Mouse (Mus musculus): ENCODE results near the gene Nat8f2. TPM values are rescaled to one million over a fixed set of nuclear protein-coding genes. Genes with fewer than 3 reads are reported as not detected.

Gene Nat8f2
- total and polyA plus RNA-seq, 3 experiments: 0.06 to 0.12 TPM; not detected in 1

- Histone ChIP-seq H3K27me3 (ENCODE audit: control insufficient read depth in 1 of 2, insufficient read depth in 2 of 2, low read length in 2 of 2) (no peaks in the 10 kb centered on the region; a peak in 1 of 4 replicates), H3K79me2 (ENCODE audit: control insufficient read depth, insufficient read depth, low read length, poor library complexity) (no peaks in the 10 kb centered on the region), H3K4me1 (ENCODE audit: control insufficient read depth in 1 of 2, insufficient read depth in 2 of 2, low read length in 2 of 2) (peaks cover 0 to 6% of the 10 kb centered on the region in 2 experiments; a peak in 3 of 4 replicates), H3K27ac (ENCODE audit: control insufficient read depth, low read depth, low read length) (no peak overlapping the region), H3K9me3 (replicated peaks; ENCODE audit: insufficient read depth, low read length) (no peaks in the 10 kb centered on the region), H3K9ac (ENCODE audit: control insufficient read depth, low read depth, low read length, poor library complexity, severe bottlenecking) (no peak overlapping the region), H3K4me3 (ENCODE audit: control insufficient read depth in 1 of 2, insufficient read depth in 1 of 2, low read depth in 2 of 2, low read length in 2 of 2) (no peak overlapping the region), H3K36me3 (ENCODE audit: control insufficient read depth in 1 of 2, insufficient read depth in 2 of 2, low read length in 2 of 2) (no peaks in the 10 kb centered on the region)
- DNase-seq (ENCODE audit: low read depth, low spot score): no peak
- TF ChIP-seq ZMIZ1 (IDR thresholded peaks at IDR 0.05; ENCODE audit: low read depth, low read length): no peak
- no peak for TF ChIP-seq ELF1 (IDR thresholded peaks at IDR 0.05; ENCODE audit: low read depth, low read length)
- no peak for TF ChIP-seq MAZ (IDR thresholded peaks at IDR 0.05; ENCODE audit: low read depth, low read length)
- no peak for TF ChIP-seq SIN3A (IDR thresholded peaks at IDR 0.05; ENCODE audit: low read length)
- no peak for TF ChIP-seq MYB (IDR thresholded peaks at IDR 0.05; ENCODE audit: low read depth, low read length)
- TF ChIP-seq CTCF (IDR thresholded peaks at IDR 0.05 in 2 of 3, conservative IDR thresholded peaks at IDR 0.05 in 1 of 3; ENCODE audit: control insufficient read depth in 1 of 3, insufficient read depth in 1 of 3, low read depth in 2 of 3, low read length in 3 of 3, poor library complexity in 1 of 3, severe bottlenecking in 1 of 3): no peak
- TF ChIP-seq JUND (IDR thresholded peaks at IDR 0.05; ENCODE audit: low read depth, low read length): no peak
- no peak for TF ChIP-seq EP300 (IDR thresholded peaks at IDR 0.05; ENCODE audit: low read depth in 1 of 2, low read length in 2 of 2)
- TF ChIP-seq POLR2AphosphoS2 (IDR thresholded peaks at IDR 0.05; ENCODE audit: low read length): no peak
- TF ChIP-seq ETS1 (IDR thresholded peaks at IDR 0.05; ENCODE audit: low read depth, low read length): no peak
Measured at GRCm38 (mm10) chr6:85825886-85826285, 43.1 kb downstream of the Nat8f2 start.

GRCm38 (mm10) chr6:85823382-85824090 is 45.4 kb downstream of the Nat8f2 start:
- H3K4me3 ChIP-seq (ENCODE audit: control insufficient read depth in 1 of 2, insufficient read depth in 1 of 2, low read depth in 2 of 2, low read length in 2 of 2): no peak overlapping the region
- H3K27me3 ChIP-seq (ENCODE audit: control insufficient read depth in 1 of 2, insufficient read depth in 2 of 2, low read length in 2 of 2): no peaks in the 10 kb centered on the region; a peak in 1 of 4 replicates
- TF ChIP-seq POLR2A (IDR thresholded peaks at IDR 0.05; ENCODE audit: control insufficient read depth in 1 of 2, insufficient read depth in 1 of 2, low read depth in 1 of 2, low read length in 2 of 2, poor library complexity in 1 of 2) (no peak), USF1 (IDR thresholded peaks at IDR 0.05; ENCODE audit: low read depth, low read length) (no peak)

GRCm38 (mm10) chr6:85822286-85822685 is 46.7 kb downstream of the Nat8f2 start:
- peaks cover 0 to 1% of the 10 kb centered on the region in 2 experiments; a peak in 1 of 4 replicates for H3K4me1 ChIP-seq (ENCODE audit: control insufficient read depth in 1 of 2, insufficient read depth in 2 of 2, low read length in 2 of 2)
- H3K9ac ChIP-seq (ENCODE audit: control insufficient read depth, low read depth, low read length, poor library complexity, severe bottlenecking): no peak overlapping the region
- no peak for DNase-seq (ENCODE audit: low read depth, low spot score)
- no peaks in the 10 kb centered on the region for H3K36me3 ChIP-seq (ENCODE audit: control insufficient read depth in 1 of 2, insufficient read depth in 2 of 2, low read length in 2 of 2)
- H3K4me3 ChIP-seq (ENCODE audit: control insufficient read depth in 1 of 2, insufficient read depth in 1 of 2, low read depth in 2 of 2, low read length in 2 of 2): no peak overlapping the region
- no peaks in the 10 kb centered on the region for H3K79me2 ChIP-seq (ENCODE audit: control insufficient read depth, insufficient read depth, low read length, poor library complexity)
- no peaks in the 10 kb centered on the region for H3K9me3 ChIP-seq (replicated peaks; ENCODE audit: insufficient read depth, low read length)
- H3K27me3 ChIP-seq (ENCODE audit: control insufficient read depth in 1 of 2, insufficient read depth in 2 of 2, low read length in 2 of 2): no peaks in the 10 kb centered on the region; a peak in 1 of 4 replicates
- no peak overlapping the region for H3K27ac ChIP-seq (ENCODE audit: control insufficient read depth, low read depth, low read length)
- no peak for TF ChIP-seq CTCF (IDR thresholded peaks at IDR 0.05 in 2 of 3, conservative IDR thresholded peaks at IDR 0.05 in 1 of 3; ENCODE audit: control insufficient read depth in 1 of 3, insufficient read depth in 1 of 3, low read depth in 2 of 3, low read length in 3 of 3, poor library complexity in 1 of 3, severe bottlenecking in 1 of 3)
- TF ChIP-seq ELF1 (IDR thresholded peaks at IDR 0.05; ENCODE audit: low read depth, low read length): no peak
- no peak for TF ChIP-seq BHLHE40 (IDR thresholded peaks at IDR 0.05; ENCODE audit: borderline replicate concordance, low read depth, low read length)
- TF ChIP-seq MEF2A (IDR thresholded peaks at IDR 0.05; ENCODE audit: extremely low read depth, insufficient replicate concordance, low read depth, low read length, poor library complexity, severe bottlenecking): no peak
- TF ChIP-seq KAT2A (conservative IDR thresholded peaks at IDR 0.05; ENCODE audit: low read depth, low read length): no peak
- TF ChIP-seq MYC (IDR thresholded peaks at IDR 0.05; ENCODE audit: low read depth, low read length): no peak
- no peak for TF ChIP-seq ZMIZ1 (IDR thresholded peaks at IDR 0.05; ENCODE audit: low read depth, low read length)
- no peak for TF ChIP-seq TAL1 (IDR thresholded peaks at IDR 0.05; ENCODE audit: low read length)
- TF ChIP-seq RAD21 (IDR thresholded peaks at IDR 0.05; ENCODE audit: low read depth, low read length): no peak
- no peak for TF ChIP-seq HCFC1 (IDR thresholded peaks at IDR 0.05; ENCODE audit: low read depth, low read length)
- TF ChIP-seq ZNF384 (IDR thresholded peaks at IDR 0.05; ENCODE audit: low read depth, low read length): no peak
- TF ChIP-seq MAX (IDR thresholded peaks at IDR 0.05; ENCODE audit: low read length): no peak
- TF ChIP-seq JUND (IDR thresholded peaks at IDR 0.05; ENCODE audit: low read depth, low read length): no peak
- no peak for TF ChIP-seq GABPA (IDR thresholded peaks at IDR 0.05; ENCODE audit: low read depth, low read length)
- no peak for TF ChIP-seq USF2 (IDR thresholded peaks at IDR 0.05; ENCODE audit: borderline replicate concordance in 1 of 2, insufficient read depth in 1 of 2, low read depth in 1 of 2, low read length in 2 of 2)
- no peak for TF ChIP-seq POLR2AphosphoS2 (IDR thresholded peaks at IDR 0.05; ENCODE audit: low read length)
- no peak for TF ChIP-seq GATA1 (IDR thresholded peaks at IDR 0.05; ENCODE audit: low read depth, low read length)

More at GRCm38 (mm10) chr6:85823382-85824090, 45.4 kb downstream of the Nat8f2 start:
- DNase-seq (ENCODE audit: low read depth, low spot score): no peak
- H3K9me3 ChIP-seq (replicated peaks; ENCODE audit: insufficient read depth, low read length): no peaks in the 10 kb centered on the region
- no peak overlapping the region for H3K27ac ChIP-seq (ENCODE audit: control insufficient read depth, low read depth, low read length)
- H3K79me2 ChIP-seq (ENCODE audit: control insufficient read depth, insufficient read depth, low read length, poor library complexity): no peaks in the 10 kb centered on the region
- H3K9ac ChIP-seq (ENCODE audit: control insufficient read depth, low read depth, low read length, poor library complexity, severe bottlenecking): no peak overlapping the region
- H3K4me1 ChIP-seq (ENCODE audit: control insufficient read depth in 1 of 2, insufficient read depth in 2 of 2, low read length in 2 of 2): peaks cover 0 to 6% of the 10 kb centered on the region in 2 experiments; a peak in 3 of 4 replicates
- H3K36me3 ChIP-seq (ENCODE audit: control insufficient read depth in 1 of 2, insufficient read depth in 2 of 2, low read length in 2 of 2): no peaks in the 10 kb centered on the region
